Mouse (Mus musculus) kidney, adult 11 months (tissue): Measurements from ENCODE around the gene Akr1b8.
A peak's percentile ranks its signal among the peaks of the same experiment; 100 is the strongest.
"Not testable (repeated sequence)": the region's sequence is repeated elsewhere in the genome, so short reads cannot be mapped to it uniquely, and the experiment has no call there.

Source experiments
- DNase-seq: peaks from one replicate; pipeline ENCODE4 v3.0.0; 2022

Gene Akr1b8

GRCm38 (mm10) chr6:34353658-34354353 lies at the start of gene Akr1b8:
TSS of gene Akr1b8 (plus strand) at chr6:34354119.
- DNase-seq = no peak

DNA sequence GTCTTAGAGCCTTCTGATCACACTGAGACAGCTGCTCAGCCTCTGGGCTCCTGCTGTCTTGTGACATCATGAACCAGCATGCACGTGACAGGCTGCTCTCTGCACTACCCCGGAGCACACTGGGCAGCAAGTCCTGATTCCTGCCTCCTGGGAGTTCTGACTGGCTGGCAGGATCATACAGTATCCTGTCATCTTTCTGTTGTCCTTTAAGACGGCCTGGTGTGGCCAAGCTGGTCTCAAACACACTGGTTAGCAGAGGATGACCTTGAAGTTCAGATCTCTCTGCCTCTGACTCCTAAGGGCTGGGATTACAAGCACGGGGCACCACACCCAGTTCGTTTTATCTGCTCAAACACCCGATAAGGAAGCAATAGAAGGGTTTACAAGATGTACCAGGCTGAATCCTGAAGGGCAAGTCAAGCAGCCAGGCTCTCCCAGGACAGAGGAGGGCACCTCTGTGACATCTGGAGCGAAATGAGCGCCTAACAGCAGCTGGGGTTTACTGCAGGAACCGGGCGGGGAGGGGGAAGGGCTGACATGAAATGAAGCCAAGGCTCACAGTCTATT lies 49.2 kb upstream of the Akr1b8 start:
- peak; percentile 21 for DNase-seq

GRCm38 (mm10) chr6:34306797-34307196 lies 47.1 kb upstream of the Akr1b8 start:
- DNase-seq = no peak

GRCm38 (mm10) chr6:34309526-34309925 lies 44.4 kb upstream of the Akr1b8 start:
- no peak for DNase-seq

DNA sequence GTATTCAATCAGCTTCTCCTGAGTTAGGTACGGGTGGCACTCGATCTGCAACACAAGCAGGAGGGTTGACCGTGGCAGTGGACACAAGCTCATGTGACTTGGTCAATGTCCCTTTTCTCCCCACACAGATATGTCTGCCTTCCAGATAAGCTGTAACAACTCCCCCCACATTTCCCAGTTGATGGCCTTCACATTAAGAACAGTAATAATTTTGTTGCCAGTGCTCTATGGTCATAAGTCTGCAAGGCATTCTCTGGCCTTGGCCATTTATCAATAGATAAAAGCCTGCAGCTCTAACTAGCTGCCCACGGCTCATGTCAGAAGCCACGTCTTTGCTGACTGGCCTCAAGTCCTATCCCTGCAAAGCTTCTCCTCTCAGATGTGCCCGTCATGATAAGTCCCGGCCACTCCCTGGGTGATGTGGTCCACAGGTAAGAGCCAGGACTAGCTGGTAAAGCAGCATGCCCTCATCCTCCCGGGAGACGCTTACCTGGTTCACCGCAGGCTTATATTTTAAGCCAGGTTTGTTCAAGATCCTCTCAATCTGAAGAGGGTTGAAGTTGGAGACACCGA lies 43.8 kb upstream of the Akr1b8 start:
- no peak for DNase-seq

- DNase-seq = no peak
These were observed 40.5 kb upstream of the Akr1b8 start for GRCm38 (mm10) chr6:34313386-34313785.

DNA sequence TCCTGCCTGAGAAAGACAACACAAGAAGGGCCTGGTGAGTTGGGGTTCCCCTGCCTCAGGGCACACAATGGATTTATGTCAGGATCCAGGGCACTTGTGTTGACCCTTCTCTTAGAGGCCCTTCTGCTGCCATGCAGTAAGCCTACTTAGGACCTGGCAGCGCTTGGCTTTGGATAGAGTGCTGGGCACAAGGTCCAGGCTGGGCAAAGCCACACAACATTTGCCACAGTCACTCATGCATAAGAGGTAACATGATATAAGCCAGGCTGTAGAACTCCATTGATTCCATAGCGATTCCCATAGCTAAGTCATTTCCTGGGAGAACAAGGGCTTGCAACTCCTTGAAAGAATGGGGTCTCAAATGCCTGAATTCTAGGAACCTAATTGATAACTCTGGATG lies 40.0 kb upstream of the Akr1b8 start:
- peak; percentile 21 for DNase-seq

DNA sequence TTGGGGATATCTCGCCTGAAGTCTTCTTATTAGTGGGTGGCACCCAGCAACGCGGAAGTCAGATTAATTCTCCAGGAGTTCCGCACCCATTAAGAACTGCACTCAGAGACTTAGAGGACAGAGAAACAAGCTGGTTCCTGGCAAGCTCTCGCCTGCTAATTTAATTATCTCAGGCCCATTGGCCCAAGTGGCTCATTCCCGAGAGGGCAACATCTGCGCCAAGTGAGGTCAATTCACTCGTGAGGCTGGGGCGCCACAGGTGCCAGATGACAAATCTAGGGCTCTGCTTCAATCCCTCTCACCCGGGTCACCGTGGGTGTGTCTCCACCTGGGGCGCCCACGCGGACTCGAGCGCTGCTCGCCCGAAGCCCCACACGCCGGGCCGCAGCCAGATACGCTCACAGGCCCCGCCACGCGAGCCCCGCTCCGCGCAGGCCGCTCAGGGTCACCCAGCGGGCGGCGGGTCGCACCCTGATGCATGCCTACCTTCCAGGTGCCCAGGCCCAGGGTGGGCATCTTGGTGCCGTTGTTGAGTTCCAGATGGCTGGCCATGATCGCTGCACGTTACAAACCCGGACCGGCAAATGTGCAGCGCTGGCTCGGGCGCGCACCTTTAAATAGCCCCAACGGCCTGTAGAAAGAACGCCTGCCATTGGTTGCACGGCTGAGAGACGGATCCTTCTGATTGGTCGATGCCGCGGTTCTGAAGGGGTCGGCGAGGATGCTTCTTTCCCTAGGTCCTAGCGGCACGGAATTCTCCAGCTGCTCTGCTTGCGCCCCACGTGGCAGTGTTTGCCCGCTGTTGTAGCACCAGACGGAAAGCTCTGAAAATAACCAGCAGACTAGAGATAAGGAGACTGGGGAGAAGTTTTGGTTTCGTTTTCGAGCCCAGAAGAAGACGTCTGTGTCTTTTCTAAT lies 36.8 kb upstream of the Akr1b8 start, which contains the start of gene Akr1b3:
Akr1b3 (minus strand) TSS at position 625 of the 918 bp plus-strand sequence.
- DNase-seq = peak; percentile 91

DNA sequence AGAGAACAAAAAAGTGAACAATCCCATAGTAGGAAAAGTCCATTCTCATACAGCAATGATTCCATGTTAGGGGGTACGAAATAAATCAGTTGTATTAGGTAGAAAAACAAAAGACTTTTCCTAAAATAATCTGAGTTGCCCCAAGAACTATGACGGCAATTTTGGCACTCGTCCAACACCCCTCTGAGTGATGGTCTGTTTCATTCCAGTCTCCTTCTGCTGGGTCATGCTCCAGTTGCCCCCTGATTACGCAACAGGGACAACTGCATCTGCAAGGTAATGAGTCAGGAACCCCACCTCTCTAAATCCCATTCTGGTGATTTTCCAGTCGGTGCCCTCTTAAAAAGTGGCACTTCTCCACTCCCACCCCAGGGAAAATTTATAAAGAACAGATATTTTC lies 35.7 kb upstream of the Akr1b8 start:
- peak; percentile 16 for DNase-seq

- no peak for DNase-seq
These were observed 35.3 kb upstream of the Akr1b8 start for GRCm38 (mm10) chr6:34318636-34319035.

- no peak for DNase-seq
These were observed 31.8 kb upstream of the Akr1b8 start for GRCm38 (mm10) chr6:34322121-34322520.

GRCm38 (mm10) chr6:34331379-34331778 lies 22.5 kb upstream of the Akr1b8 start:
- DNase-seq = no peak

- not testable (repeated sequence) for DNase-seq
These were observed 22.1 kb upstream of the Akr1b8 start for GRCm38 (mm10) chr6:34331804-34332203.

DNA sequence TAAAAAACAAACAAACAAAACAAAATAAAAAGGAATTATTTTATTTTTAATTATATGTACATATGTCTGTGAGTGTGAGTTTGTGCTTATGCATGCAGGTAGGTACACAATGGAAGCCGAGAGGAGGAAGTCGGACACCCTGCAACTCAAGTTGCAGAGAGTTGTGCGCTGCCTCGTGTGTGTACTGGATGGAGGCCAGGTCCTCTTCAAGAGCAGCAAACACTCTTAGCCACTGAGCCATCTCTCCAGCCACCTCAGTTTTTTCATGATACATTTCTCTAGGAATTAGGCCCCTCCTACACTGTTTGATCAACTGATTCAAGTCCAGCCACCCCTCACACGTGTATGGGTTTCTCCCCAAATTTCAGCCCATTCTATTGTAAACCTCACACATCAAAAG lies 19.2 kb upstream of the Akr1b8 start:
- DNase-seq = no peak

GRCm38 (mm10) chr6:34337799-34338198 lies 16.1 kb upstream of the Akr1b8 start:
- DNase-seq = no peak

- DNase-seq = no peak
These were observed 11.9 kb upstream of the Akr1b8 start for GRCm38 (mm10) chr6:34341991-34342390.

- DNase-seq = no peak
These were observed 11.4 kb upstream of the Akr1b8 start for GRCm38 (mm10) chr6:34342476-34342875.

DNA sequence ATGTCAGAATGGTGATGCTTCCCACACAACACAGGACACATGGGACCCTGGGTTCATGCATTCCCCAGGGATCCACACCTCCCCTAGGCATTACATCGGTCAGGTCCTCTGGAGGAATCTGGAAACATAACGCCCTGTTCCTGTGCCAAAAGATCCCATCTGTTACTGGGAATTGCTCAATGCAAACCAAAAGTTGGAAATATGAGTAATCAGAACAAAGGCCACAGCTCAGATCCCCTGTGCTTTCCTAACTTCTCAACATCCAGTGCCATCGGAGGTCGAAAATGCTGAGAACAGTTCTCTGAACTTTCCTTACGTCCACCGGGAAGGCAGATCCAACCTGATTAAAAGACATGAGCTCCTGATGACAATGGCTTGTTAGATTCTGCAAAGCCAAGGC lies 10.5 kb upstream of the Akr1b8 start:
- DNase-seq = no peak

GRCm38 (mm10) chr6:34344135-34344850 lies 9.6 kb upstream of the Akr1b8 start:
- DNase-seq = no peak

GRCm38 (mm10) chr6:34344935-34345334 lies 9.0 kb upstream of the Akr1b8 start:
- DNase-seq = peak; percentile 20

GRCm38 (mm10) chr6:34346096-34346898 lies 7.6 kb upstream of the Akr1b8 start:
- DNase-seq = peak; percentile 30
